Mouse (Mus musculus) adrenal gland, adult 18-20 months (tissue): ENCODE data around the gene Phf2. TPM values are rescaled to one million over a fixed set of nuclear protein-coding genes. Genes with fewer than 3 reads are reported as not detected.

Experiments used
- total RNA-seq, 2 experiments: library from RNA; stranded (reverse); gene quantifications; 1 replicate in 1 of 2; 2 replicates in 1 of 2; pipeline ENCODE4 v1.2.3; 2021

Gene Phf2
- total RNA-seq, 2 experiments from 2014 or later = 46.7 to 47.4 TPM

Other genes starting within 250 kb of the Phf2 start
- gene Ptpdc1, start 245.5 kb downstream of the Phf2 start, total RNA-seq = 1 to 10 TPM; 5.0 to 6.3 TPM
- gene Barx1, start 208.1 kb downstream of the Phf2 start, total RNA-seq = not detected
- gene Fam120a, start 96.9 kb upstream of the Phf2 start, total RNA-seq = 100 to 1,000 TPM; 148 to 180 TPM